Mouse (Mus musculus) right cerebral cortex, adult 2 months (tissue): Measurements from ENCODE around the gene Srp9.
A peak's percentile ranks its signal among the peaks of the same experiment; 100 is the strongest.

Source experiments
- DNase-seq, 2 experiments: peaks; one replicate each; pipeline ENCODE4 v3.0.0; 2021 to 2022; ENCODE audit warnings: low spot score in 2 of 2

Gene Srp9

GRCm38 (mm10) chr1:182124506-182124905 is at the start of gene Srp9:
Gene Srp9, plus strand, starts transcription at chr1:182124737.
- peak; percentile 97 to 98 for DNase-seq

- no peak for DNase-seq
These were observed 42.7 kb upstream of the Srp9 start for GRCm38 (mm10) chr1:182081744-182082419.

DNA sequence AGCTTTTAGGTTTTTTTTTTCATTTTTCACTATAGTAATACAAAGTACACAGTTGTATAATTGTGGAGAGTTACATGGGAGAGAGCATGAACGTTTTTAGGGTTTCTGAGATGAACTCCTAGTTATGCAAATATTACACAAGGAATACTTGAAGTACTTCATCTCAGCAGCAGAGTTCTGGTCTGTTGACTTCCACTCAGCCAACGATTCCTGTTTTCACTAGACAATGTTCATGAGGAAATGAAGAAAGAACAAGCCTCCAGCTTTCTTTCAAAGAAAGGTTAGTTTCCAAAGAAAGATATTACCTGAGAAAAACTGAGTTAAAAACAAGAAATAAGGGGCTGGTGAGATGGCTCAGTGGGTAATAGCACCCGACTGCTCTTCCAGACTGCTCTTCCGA is 41.1 kb upstream of the Srp9 start:
- no peak for DNase-seq

GRCm38 (mm10) chr1:182086759-182087158 is 37.8 kb upstream of the Srp9 start:
- peak; percentile 25 to 36 for DNase-seq

- no peak for DNase-seq
These were observed 37.2 kb upstream of the Srp9 start for GRCm38 (mm10) chr1:182087351-182087750.

DNA sequence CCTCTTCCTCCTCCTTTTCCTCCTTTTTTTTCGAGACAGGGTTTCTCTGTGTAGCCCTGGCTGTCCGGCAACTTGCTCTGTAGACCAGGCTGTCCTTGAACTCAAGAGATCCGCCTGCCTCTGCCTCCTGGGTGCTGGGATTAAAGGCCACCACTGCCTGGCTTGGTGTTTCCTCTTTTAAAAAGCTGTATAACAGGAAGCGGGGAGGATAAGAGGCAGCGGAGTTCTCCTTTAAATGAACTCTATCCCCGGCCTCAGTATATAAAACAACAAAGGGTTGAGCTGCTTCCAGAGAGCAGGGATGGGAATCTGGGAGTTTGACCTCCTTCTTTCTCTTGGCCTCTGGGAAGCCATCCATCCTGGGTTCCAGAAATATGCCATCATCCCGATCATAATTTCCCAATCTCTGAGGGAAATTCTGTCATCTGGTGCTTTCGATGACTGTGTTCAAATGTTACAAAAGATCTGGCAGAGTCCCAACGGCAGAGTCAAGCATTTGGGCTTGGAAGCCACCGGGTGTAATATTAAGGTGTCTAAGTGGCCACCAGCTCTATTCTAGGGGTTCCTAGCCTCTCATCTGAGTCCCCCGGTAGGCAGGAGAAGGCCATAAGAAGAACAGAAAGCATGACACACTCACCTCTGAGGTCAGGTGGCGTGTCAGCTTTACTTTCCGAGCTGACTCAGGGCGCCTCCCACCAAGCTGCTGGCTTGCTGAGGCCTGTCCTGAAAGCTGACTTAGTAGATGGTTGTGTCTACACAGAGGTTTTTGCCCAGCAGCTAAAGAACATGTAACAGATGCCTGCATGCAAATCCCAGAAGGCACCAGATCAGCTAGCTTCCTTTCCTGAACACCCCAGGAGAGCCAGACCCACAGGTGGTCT is 36.5 kb upstream of the Srp9 start:
- DNase-seq: no peak

GRCm38 (mm10) chr1:182088844-182089418 is 35.6 kb upstream of the Srp9 start:
- no peak for DNase-seq

GRCm38 (mm10) chr1:182089600-182090297 is 34.8 kb upstream of the Srp9 start:
- DNase-seq: no peak

GRCm38 (mm10) chr1:182090298-182090677 is 34.2 kb upstream of the Srp9 start:
- DNase-seq: no peak

- DNase-seq: no peak
These were observed 33.3 kb upstream of the Srp9 start for GRCm38 (mm10) chr1:182091261-182091660.

GRCm38 (mm10) chr1:182091746-182092412 is 32.7 kb upstream of the Srp9 start:
- DNase-seq: no peak

DNA sequence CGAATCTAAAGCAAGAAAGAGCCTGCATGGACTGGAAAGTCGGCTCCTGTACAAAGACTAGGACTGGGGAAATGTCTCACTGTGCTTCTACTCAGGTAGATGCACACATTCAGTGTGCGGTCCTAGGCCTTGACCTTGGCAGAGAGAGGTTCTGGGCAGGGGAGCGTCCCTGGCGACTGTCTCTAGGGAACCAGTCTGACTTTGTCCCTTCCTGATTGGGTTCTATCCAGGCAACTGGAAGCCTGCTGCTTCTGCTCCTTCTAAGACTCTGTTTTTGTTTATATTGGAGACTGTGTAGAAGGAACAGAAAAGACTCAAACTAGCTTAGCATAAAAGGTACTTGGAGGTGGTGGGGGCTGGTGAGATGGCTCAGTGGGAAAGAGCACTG is 32.1 kb upstream of the Srp9 start:
- no peak for DNase-seq

- no peak for DNase-seq
These were observed 31.1 kb upstream of the Srp9 start for GRCm38 (mm10) chr1:182093407-182093806.

GRCm38 (mm10) chr1:182094473-182095136 is 29.9 kb upstream of the Srp9 start:
- no peak for DNase-seq

GRCm38 (mm10) chr1:182095240-182095741 is 29.2 kb upstream of the Srp9 start:
- peak; percentile 38 to 39 for DNase-seq

DNA sequence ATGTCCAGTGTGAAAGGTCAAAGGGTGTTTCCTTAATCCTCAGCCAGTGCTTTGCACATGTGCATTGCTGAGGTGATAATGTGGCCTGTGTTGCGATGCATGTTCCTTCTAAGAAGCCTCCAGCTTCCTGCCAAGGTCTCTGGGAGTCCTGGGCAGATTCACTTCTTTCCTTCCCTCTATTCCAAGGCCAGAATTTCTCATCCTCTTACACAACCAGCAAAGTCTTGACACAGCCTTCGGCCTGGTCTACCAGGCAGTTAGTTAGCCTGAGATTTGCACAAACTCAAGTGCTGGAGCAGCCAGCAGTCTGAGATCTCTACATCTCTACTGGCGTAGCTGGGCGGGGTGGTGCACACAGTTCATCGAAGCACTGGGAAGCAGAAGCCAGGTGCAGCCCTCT is 27.8 kb upstream of the Srp9 start:
- no peak for DNase-seq

DNA sequence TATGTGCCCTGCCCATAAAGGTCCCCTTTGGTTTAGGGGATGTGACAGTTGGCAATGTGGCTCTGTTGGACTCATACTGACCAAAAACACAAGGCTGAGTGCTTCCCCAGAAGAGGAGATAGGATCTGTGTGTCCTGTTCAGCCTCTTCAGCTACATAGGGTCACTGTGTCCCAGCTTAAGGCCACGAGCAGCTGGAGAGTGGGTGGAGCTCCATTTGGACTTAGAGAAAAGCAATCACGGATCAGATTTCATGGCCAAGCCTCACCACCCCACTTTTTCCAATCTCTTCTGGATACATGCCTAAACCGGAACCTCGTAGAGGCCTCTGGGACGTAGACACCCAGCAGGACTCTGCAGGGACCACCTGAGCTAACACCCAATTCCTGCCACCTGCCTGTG is 25.5 kb upstream of the Srp9 start:
- no peak for DNase-seq

DNA sequence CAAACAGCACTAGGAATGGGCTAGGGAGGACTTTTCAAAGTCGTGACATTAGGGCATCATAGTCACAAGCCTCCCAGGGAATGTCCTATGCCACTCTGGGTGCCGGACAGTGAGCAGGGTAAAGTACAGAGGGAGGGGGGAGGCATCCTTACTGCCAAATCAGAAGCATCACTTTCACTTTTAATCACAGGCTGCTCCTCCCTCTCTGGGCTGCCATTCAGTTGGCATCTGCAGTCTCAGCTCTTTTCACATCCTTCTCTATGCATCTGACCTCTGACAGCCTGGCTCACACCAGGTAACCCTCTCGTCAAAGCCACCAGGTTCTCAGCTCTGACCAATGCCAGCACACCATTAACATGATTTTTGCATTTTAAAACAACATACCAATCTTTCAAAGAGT is 24.1 kb upstream of the Srp9 start:
- DNase-seq: no peak

DNA sequence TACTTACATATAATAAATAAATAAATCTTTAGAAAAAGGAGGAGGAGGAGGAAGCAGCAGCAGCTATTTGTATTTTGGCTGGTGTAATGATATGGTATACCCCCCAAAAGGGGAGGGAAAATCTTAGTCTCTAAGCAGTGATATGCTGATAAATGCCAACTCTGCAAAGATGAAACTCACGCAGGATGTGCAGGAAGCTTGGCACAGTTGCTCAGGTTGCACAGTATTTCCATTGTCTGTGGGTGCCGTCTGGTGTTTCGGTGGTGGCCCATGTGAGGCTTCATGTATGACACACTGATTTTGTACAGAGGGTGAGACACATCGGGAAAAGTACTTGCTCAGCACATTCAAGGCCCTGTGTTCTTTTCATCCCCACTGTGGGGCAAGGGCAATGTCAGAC is 23.1 kb upstream of the Srp9 start:
- DNase-seq: no peak

DNA sequence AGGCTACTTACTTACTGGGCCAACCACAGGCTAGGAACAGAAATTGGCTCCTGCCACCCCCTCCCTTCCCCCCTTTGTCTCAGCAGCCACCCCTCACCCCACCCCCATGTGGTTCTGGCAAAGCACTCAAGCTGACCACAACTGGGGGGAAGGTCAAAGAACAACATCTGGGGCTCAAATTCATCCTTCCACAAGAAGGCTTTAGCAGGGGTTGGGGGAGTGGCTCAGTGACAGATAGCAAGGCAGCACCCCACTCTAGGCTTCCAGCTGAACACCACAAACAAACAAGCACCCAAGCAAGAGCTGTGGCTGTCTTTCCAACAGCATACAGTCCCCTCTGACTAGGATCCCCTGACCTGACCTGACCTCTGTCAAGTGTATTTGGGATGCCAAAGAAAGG is 21.8 kb upstream of the Srp9 start:
- no peak for DNase-seq

DNA sequence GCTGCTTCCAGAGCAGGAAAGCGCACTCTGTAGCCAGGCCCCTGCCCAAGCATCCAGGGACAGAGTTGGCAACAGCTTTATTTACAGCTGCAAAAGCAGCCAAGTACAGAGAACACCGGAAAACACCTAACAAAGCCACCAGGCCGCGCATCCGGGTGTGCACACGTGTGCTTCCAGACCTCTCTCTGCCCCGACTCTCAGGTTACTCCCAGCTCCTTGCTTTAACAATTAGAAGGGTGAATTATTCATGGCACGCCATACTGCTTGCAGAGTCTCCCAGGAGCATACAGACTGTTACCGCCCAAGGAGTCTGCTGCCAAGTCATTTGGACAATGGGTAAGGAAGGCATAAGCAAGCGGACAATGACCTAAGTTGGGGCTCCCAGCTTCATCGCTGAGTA is 21.1 kb upstream of the Srp9 start:
- no peak for DNase-seq
